In genomic region chr5:148794465-148794864, GRCm38 (mm10) we compare ENCODE assay signal across 8 mouse cellular contexts.
DNase-seq lines count a peak whose midpoint lies in the region; ATAC-seq and TF ChIP-seq lines count a peak whose summit lies in the region.

No protein-coding gene starts in this region.

- no peak overlapping the region for H3K4me2 ChIP-seq in hindbrain, embryonic 11.5 days (replicated peaks; ENCODE audit: low read depth, low read length)
- H3K4me2 ChIP-seq in hindbrain, embryonic 13.5 days: no peak overlapping the region
- H3K4me2 ChIP-seq in liver, embryonic 11.5 days: no peak overlapping the region
- no peak overlapping the region for H3K4me2 ChIP-seq in neural tube, embryonic 12.5 days (replicated peaks)

- DNase-seq in hindbrain, embryonic 11.5 days (ENCODE audit: low spot score): peak; percentile 78
- DNase-seq in cerebellum, adult 8-10 months: peak; percentile 67
- DNase-seq in gastrocnemius, postnatal 25 days: peak; percentile 45
- peak; percentile 56 to 84 for DNase-seq in kidney, adult 8-10 months
- DNase-seq in liver, embryonic 11.5 days (ENCODE audit: low spot score): peak; percentile 62

- no peaks in the 10 kb centered on the region for H3K36me3 ChIP-seq in hindbrain, embryonic 11.5 days (ENCODE audit: control insufficient read depth, insufficient read depth, low read length)
- H3K36me3 ChIP-seq in hindbrain, embryonic 13.5 days: no peaks in the 10 kb centered on the region
- H3K36me3 ChIP-seq in liver, embryonic 11.5 days (ENCODE audit: control insufficient read depth, insufficient read depth, low read length): no peaks in the 10 kb centered on the region
- no peaks in the 10 kb centered on the region for H3K36me3 ChIP-seq in neural tube, embryonic 12.5 days
- no peaks in the 10 kb centered on the region for H3K36me3 ChIP-seq in testis, adult 2 months (ENCODE audit: control insufficient read depth, insufficient read depth, low read length)

- no peaks in the 10 kb centered on the region for H3K27me3 ChIP-seq in hindbrain, embryonic 11.5 days (ENCODE audit: control insufficient read depth, insufficient read depth, low read length)
- 0 out of 2 replicates have a peak, but pooled peaks cover 10% of the 10 kb centered on the region for H3K27me3 ChIP-seq in hindbrain, embryonic 13.5 days
- 0 out of 2 replicates have a peak, but pooled peaks cover 5% of the 10 kb centered on the region for H3K27me3 ChIP-seq in liver, embryonic 11.5 days (replicated peaks; ENCODE audit: control insufficient read depth, insufficient read depth, low read length)
- no peaks in the 10 kb centered on the region for H3K27me3 ChIP-seq in neural tube, embryonic 12.5 days (replicated peaks)
- no peaks in the 10 kb centered on the region for H3K27me3 ChIP-seq in testis, adult 2 months (ENCODE audit: control insufficient read depth, insufficient read depth, low read length)

- 36% methylated on average over 15 of the region's 15 CpGs for WGBS in hindbrain, embryonic 11.5 days
- WGBS in hindbrain, embryonic 13.5 days: 30% methylated on average over 15 of the region's 15 CpGs
- 23% methylated on average over 15 of the region's 15 CpGs for WGBS in liver, embryonic 11.5 days
- WGBS in neural tube, embryonic 12.5 days: 35% methylated on average over 15 of the region's 15 CpGs

- no peak overlapping the region for H3K27ac ChIP-seq in hindbrain, embryonic 11.5 days (ENCODE audit: low read depth, low read length)
- H3K27ac ChIP-seq in hindbrain, embryonic 13.5 days: no peak overlapping the region
- H3K27ac ChIP-seq in liver, embryonic 11.5 days (ENCODE audit: low read depth, low read length): no peak overlapping the region
- H3K27ac ChIP-seq in neural tube, embryonic 12.5 days: no peak overlapping the region
- H3K27ac ChIP-seq in testis, adult 2 months (ENCODE audit: control insufficient read depth, insufficient read depth, low read depth, low read length): no peak overlapping the region

- no peaks in the 10 kb centered on the region for H3K9me3 ChIP-seq in hindbrain, embryonic 11.5 days (ENCODE audit: control insufficient read depth, low read length)
- no peaks in the 10 kb centered on the region for H3K9me3 ChIP-seq in hindbrain, embryonic 13.5 days
- no peaks in the 10 kb centered on the region for H3K9me3 ChIP-seq in liver, embryonic 11.5 days (ENCODE audit: control insufficient read depth, low read length)
- no peaks in the 10 kb centered on the region for H3K9me3 ChIP-seq in neural tube, embryonic 12.5 days

- peak; percentile 90 for TF ChIP-seq CTCF in testis, adult 2 months (IDR thresholded peaks at IDR 0.05; ENCODE audit: control insufficient read depth, insufficient read depth, insufficient replicate concordance, low read depth, low read length)

- H3K4me3 ChIP-seq in hindbrain, embryonic 11.5 days (ENCODE audit: low read depth, low read length): no peak overlapping the region
- H3K4me3 ChIP-seq in hindbrain, embryonic 13.5 days: no peak overlapping the region
- no peak overlapping the region for H3K4me3 ChIP-seq in liver, embryonic 11.5 days (ENCODE audit: low read depth, low read length)
- H3K4me3 ChIP-seq in neural tube, embryonic 12.5 days: no peak overlapping the region
- H3K4me3 ChIP-seq in testis, adult 2 months (ENCODE audit: control insufficient read depth, low read depth, low read length): peak overlapping the region; percentile 12; the same call in 1 of the 2 replicates

- H3K9ac ChIP-seq in hindbrain, embryonic 11.5 days (ENCODE audit: low read depth, low read length): no peak overlapping the region
- no peak overlapping the region for H3K9ac ChIP-seq in hindbrain, embryonic 13.5 days
- H3K9ac ChIP-seq in liver, embryonic 11.5 days (ENCODE audit: low read depth, low read length): no peak overlapping the region
- no peak overlapping the region for H3K9ac ChIP-seq in neural tube, embryonic 12.5 days

- TF ChIP-seq POLR2A in testis, adult 2 months (IDR thresholded peaks at IDR 0.05; ENCODE audit: control insufficient read depth, low read depth, low read length): no peak

- no peaks in the 10 kb centered on the region; the same call in 1 of the 2 replicates for H3K4me1 ChIP-seq in hindbrain, embryonic 11.5 days (replicated peaks; ENCODE audit: control insufficient read depth, insufficient read depth, low read length)
- H3K4me1 ChIP-seq in hindbrain, embryonic 13.5 days (replicated peaks): peaks cover 29% of the 10 kb centered on the region
- H3K4me1 ChIP-seq in liver, embryonic 11.5 days (replicated peaks; ENCODE audit: control insufficient read depth, insufficient read depth, low read length): peaks cover 15% of the 10 kb centered on the region
- H3K4me1 ChIP-seq in neural tube, embryonic 12.5 days: 0 out of 2 replicates have a peak, but pooled peaks cover 7% of the 10 kb centered on the region
- H3K4me1 ChIP-seq in testis, adult 2 months (ENCODE audit: control insufficient read depth, insufficient read depth, low read length): no peaks in the 10 kb centered on the region

- ATAC-seq in hindbrain, embryonic 11.5 days (ENCODE audit: low FRiP score): no peak
- ATAC-seq in hindbrain, embryonic 13.5 days (ENCODE audit: low FRiP score): no peak
- peak; percentile 65; the same call in 1 of the 2 replicates for ATAC-seq in liver, embryonic 11.5 days (replicated peaks; ENCODE audit: low FRiP score)
- peak; percentile 49; the same call in 1 of the 2 replicates for ATAC-seq in neural tube, embryonic 12.5 days (ENCODE audit: low FRiP score, low read depth)

Comparison
In these comparisons a context has a peak if more than half of its experiments do, and no peak if none do; other contexts are left out.
1. ATAC-seq: peak in liver, embryonic 11.5 days (single experiment) and neural tube, embryonic 12.5 days (single experiment); none in hindbrain, embryonic 11.5 days (single experiment) and hindbrain, embryonic 13.5 days (single experiment).
2. Peak in every context shown above with its lines, with median percentiles within 50 percentile points of each other: DNase-seq.